Mouse (Mus musculus): ENCODE measurements at regions not wholly inside any gene's neighbourhood (a gene's known extent, or its start where the extent isn't known, plus 50 kb on each side); places are given as distances from the start of the nearest gene placed in this dataset.
"Not testable (repeated sequence)": the region's sequence is repeated elsewhere in the genome, so short reads cannot be mapped to it uniquely, and the experiment has no call there.

DNA sequence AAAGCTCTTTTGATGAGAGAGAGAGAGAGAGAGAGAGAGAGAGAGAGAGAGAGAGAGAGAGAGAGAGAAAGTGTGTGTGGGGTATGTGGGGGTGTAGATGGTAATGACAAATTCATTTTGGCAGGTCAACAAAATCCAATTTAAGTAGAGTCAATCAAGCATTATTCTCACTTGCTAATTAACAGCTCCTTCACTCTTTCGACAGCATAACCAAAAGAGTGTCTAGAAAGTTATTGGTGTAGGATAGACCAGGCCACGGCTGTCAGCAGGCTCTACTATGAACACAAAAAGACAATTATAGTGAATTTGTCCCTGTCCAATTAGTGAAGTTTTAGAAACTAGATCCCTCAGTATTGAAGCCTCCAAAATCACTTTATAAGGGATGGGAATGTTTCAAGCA is 378.2 kb downstream of the Pcdh20 start:
- DNase-seq (ENCODE audit: low read depth), result no peak

DNA sequence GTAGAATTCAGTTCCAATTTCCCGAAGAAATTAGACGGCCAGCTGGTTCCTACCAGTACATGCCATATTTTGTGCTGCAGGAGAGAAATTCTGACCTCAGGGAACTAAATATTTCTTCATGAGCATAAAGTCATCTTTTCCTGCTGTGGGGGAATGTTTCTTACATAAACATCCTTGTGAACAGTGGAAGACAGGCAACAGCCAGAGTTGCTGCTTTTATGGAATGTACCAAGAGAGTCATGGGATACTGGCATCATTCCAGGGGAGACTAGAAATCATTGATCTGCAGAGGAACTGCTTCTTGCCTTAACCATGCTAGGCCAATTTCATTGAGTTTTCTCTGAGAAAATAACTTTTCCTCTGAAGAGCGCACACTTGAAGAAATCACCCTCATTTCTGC is 386.3 kb downstream of the Pcdh20 start:
- peak; percentile 2 for DNase-seq (ENCODE audit: low read depth)

DNA sequence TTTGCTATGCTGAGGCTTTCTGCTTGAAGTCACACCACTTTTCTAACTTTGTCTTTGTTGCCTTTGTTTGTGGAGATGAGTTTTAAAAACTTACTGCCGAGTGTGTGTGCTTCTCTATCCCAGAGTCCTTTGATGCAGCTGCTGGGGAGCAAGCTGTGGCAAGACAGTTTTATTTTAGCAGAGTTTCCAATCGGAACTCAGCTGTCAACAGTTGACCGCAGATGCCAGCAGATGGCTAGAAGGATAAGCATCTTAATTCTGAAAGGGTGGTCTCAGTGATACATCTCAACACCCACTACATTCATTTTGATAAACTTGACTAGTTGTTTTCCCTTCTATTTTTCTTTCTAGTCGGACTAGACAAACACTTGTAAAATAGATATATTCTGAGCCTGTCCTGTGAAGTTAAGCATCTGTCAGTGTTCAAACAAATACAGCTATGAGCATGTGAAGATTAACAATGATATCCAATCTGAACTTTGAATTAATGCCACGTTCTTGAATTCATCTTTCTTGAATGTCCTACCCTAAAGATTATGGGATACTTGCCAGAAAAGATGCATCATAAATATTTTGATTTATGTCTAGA is 398.2 kb downstream of the Pcdh20 start:
- no peak for DNase-seq (ENCODE audit: low read depth)

DNA sequence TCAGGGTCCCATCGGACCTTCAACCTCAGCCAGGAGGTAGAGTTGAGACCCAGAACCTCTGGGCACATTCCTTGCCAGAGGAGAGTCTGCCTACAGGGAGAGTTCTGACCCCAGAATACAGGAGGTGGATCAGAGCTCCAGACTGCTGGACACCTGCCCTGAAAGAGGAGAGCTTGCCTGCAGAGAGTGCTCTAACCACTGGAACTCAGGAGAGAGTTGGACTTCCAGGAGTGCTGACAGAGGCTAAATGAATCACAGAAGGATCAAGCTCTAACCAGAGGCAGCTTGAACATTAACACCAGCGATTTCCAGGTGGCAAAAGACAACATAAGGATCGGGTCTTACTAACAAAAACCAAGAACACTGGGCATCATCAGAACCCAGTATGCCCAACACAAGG is 423.6 kb downstream of the Pcdh20 start:
- DNase-seq (ENCODE audit: low read depth), result not testable (repeated sequence)

DNA sequence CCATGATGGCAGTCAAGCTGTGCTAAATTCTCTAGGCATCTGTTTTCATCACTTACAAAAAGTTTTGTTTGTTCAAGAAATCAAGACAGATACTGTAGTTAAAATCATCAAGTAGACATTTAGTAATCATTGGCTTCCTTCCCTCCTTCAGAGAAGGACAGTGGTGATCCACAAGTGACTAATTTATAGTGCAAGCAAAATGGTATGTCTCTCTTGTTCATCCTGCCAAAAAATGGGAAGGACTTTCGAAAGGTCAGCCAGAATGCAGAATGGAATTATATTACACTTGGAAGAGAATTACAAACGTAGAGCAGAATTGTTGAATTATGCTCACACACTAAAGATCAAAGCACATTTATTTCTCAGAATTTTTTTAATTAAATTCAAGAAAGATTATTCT is 457.3 kb downstream of the Pcdh20 start:
- no peak for DNase-seq (ENCODE audit: low read depth)

DNA sequence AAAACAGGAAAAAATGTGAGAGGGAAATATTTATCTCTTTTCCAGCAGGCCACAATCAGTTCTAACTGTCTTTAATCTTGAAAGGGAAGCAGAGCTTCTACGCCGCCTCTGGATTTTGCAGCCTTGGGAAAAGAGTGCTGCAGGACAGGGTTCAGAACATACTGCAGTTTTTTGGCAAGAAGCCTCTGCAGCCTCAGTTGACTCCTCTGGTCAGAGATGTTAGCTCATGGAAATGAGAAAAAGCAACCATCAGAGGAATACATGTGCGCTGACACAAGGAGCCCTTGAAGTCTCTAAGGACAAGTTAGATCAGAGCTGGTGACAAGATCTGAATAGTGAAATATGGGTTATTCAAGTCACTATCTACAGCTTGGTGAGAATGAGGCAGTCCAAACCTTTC is 458.0 kb downstream of the Pcdh20 start:
- no peak for DNase-seq (ENCODE audit: low read depth)

DNA sequence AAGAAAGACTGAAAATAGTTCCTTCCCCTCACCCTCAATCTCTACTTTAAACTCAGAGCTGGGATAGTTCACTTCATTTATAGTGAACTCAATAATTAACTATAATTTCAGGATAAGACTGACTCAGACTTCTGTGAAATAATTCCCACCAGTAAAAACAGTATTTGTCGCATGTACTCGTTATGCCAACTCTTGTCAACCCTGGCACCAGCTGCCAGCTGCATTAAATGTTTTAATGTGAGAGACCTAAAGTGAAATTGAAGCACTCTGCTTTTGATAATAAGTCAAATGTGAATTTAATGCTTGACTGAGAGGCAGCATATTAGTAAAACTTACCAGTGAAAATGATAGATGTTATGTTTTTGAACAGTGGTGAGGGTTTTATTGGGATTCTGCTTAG is 474.6 kb downstream of the Pcdh20 start:
- no peak for DNase-seq (ENCODE audit: low read depth)

All from NIH3T3 (cell line).